Mouse (Mus musculus): ENCODE results near the gene Tab1.

GRCm38 (mm10) chr15:80147090-80147489 is 14.2 kb downstream of the Tab1 start:
- TF ChIP-seq CTCF (IDR thresholded peaks at IDR 0.05; ENCODE audit: borderline replicate concordance, control insufficient read depth, extremely low read depth, insufficient read depth, low read length, poor library complexity) (no peak), POLR2A (IDR thresholded peaks at IDR 0.05; ENCODE audit: control insufficient read depth, extremely low read depth, insufficient read depth, low read length, poor library complexity) (no peak)

Data from thymus, adult 2 months (tissue).